Mouse (Mus musculus) Patski (cell line): ENCODE data around the gene Ewsr1. TPM values are rescaled to one million over a fixed set of nuclear protein-coding genes. Genes with fewer than 3 reads are reported as not detected.

Experiments
- ATAC-seq: fragments of 100-300 bp; one replicate; pipeline ENCODE4 v1.8.0; 2021
- CTCF ChIA-PET: fragments of 350-600 bp; sonication (Branson Sonifier 250); formaldehyde crosslinking; loops from one replicate; lab custom pipeline; 2022; ENCODE audit warnings: inconsistent platforms; lab: Charles Lee
- POLR2A ChIA-PET: fragments of 350-600 bp; sonication (Branson Sonifier 250); formaldehyde crosslinking; loops from one replicate; lab custom pipeline; 2022; ENCODE audit warnings: antibody characterized with exemption, inconsistent platforms; lab: Charles Lee
- DNase-seq: peaks from one replicate; pipeline ENCODE4 v3.0.0-alpha.2; 2011; ENCODE audit warnings: low read depth, low spot score
- H3K27me3 ChIP-seq: fragments of 371-371 bp; one replicate; pipeline ENCODE4 v1.5.1; 2021
- CTCF ChIP-seq: fragments of 100-300 bp; IDR thresholded peaks from one replicate; pipeline ENCODE4 v1.5.1; 2021
- in situ Hi-C: fragments of 300-500 bp; cut with MboI; formaldehyde crosslinking; loops from 3 replicates; pipeline ENCODE4 v1.11.1; 2018; ENCODE audit warnings: low pct_unique_long_range_greater_than_20kb, mixed read lengths
- polyA plus RNA-seq: library from polyadenylated mRNA; unstranded; gene quantifications from one replicate; pipeline ENCODE4 v1.2.3, GENCODE M21; 2021

The Ewsr1 gene
- polyA plus RNA-seq, 1 experiment from 2014 or later, result 420 TPM

- no peak for ATAC-seq
- in situ Hi-C loops, result no loop called here
- TF ChIP-seq CTCF, result no peak
- DNase-seq, result no peak
- POLR2A ChIA-PET, result interaction anchor here (0.7 kb wide), 1 partner anchor 267 kb away, joined by 3 read pairs; no protein-coding TSS in a partner anchor
- CTCF ChIA-PET, result no interaction called here
- H3K27me3 ChIP-seq, result peaks cover 7% of the 10 kb centered on the region
These were observed 44.9 kb downstream of the Ewsr1 start for GRCm38 (mm10) chr11:5054151-5054550.

GRCm38 (mm10) chr11:5052200-5052854 is 46.7 kb downstream of the Ewsr1 start:
- ChIA-PET POLR2A (no interaction called here), CTCF (no interaction called here)
- no peak for DNase-seq
- in situ Hi-C loops, result no loop called here
- no peak for TF ChIP-seq CTCF
- H3K27me3 ChIP-seq, result peaks cover 7% of the 10 kb centered on the region
- no peak for ATAC-seq

- ChIA-PET POLR2A (no interaction called here), CTCF (interaction anchor here (1.4 kb wide), 1 partner anchor 15 kb away, joined by 3 read pairs; no protein-coding TSS in a partner anchor)
- ATAC-seq (no peak), DNase-seq (no peak)
- peaks cover 7% of the 10 kb centered on the region for H3K27me3 ChIP-seq
- no peak for TF ChIP-seq CTCF
- in situ Hi-C loops, result no loop called here
These were observed 47.4 kb downstream of the Ewsr1 start for GRCm38 (mm10) chr11:5051629-5052028.

GRCm38 (mm10) chr11:5046321-5046926 is 52.6 kb downstream of the Ewsr1 start:
- in situ Hi-C loops, result no loop called here
- POLR2A ChIA-PET, result interaction anchor here (0.8 kb wide), 1 partner anchor 9 kb away, joined by 4 read pairs; no protein-coding TSS in a partner anchor

GRCm38 (mm10) chr11:5042645-5043381 is 56.3 kb downstream of the Ewsr1 start:
- TF ChIP-seq CTCF, result no peak
- no peak for DNase-seq
- in situ Hi-C loops, result no loop called here
- CTCF ChIA-PET, result no interaction called here
- POLR2A ChIA-PET, result no interaction called here
- H3K27me3 ChIP-seq, result no peaks in the 10 kb centered on the region
- ATAC-seq, result no peak

More at GRCm38 (mm10) chr11:5046321-5046926, 52.6 kb downstream of the Ewsr1 start:
- no peak for TF ChIP-seq CTCF
- peaks cover 7% of the 10 kb centered on the region for H3K27me3 ChIP-seq
- DNase-seq (no peak), ATAC-seq (no peak)
- CTCF ChIA-PET, result interaction anchor here (1.1 to 1.2 kb wide), 2 partner anchors 13 to 31 kb away, joined by 3 read pairs; no protein-coding TSS in a partner anchor

GRCm38 (mm10) chr11:5041144-5041780 is 57.8 kb downstream of the Ewsr1 start:
- CTCF ChIA-PET, result no interaction called here

GRCm38 (mm10) chr11:5040585-5040984 is 58.5 kb downstream of the Ewsr1 start:
- no peak for TF ChIP-seq CTCF
- H3K27me3 ChIP-seq, result no peaks in the 10 kb centered on the region
- ATAC-seq (no peak), DNase-seq (no peak)
- in situ Hi-C loops, result no loop called here
- POLR2A ChIA-PET, result no interaction called here
- CTCF ChIA-PET, result no interaction called here

More at GRCm38 (mm10) chr11:5041144-5041780, 57.8 kb downstream of the Ewsr1 start:
- ATAC-seq, result no peak
- in situ Hi-C loops, result no loop called here
- H3K27me3 ChIP-seq, result no peaks in the 10 kb centered on the region
- POLR2A ChIA-PET, result no interaction called here
- no peak for DNase-seq
- TF ChIP-seq CTCF, result no peak

- in situ Hi-C loops, result no loop called here
- DNase-seq, result no peak
- no peaks in the 10 kb centered on the region for H3K27me3 ChIP-seq
- ChIA-PET CTCF (interaction anchor here (1.3 kb wide), 2 partner anchors 14 to 23 kb away, joined by 3 read pairs; no protein-coding TSS in a partner anchor), POLR2A (interaction anchor here (1.2 kb wide), 1 partner anchor 28 kb away, joined by 4 read pairs; the partner anchor contains the start of gene Gas2l1)
- TF ChIP-seq CTCF, result no peak
- no peak for ATAC-seq
These were observed 61.8 kb downstream of the Ewsr1 start for GRCm38 (mm10) chr11:5037146-5037854.

GRCm38 (mm10) chr11:5035421-5035820 is 63.6 kb downstream of the Ewsr1 start:
- no peaks in the 10 kb centered on the region for H3K27me3 ChIP-seq
- no peak for ATAC-seq
- ChIA-PET POLR2A (no interaction called here), CTCF (interaction anchor here (0.6 kb wide), 1 partner anchor 23 kb away, joined by 3 read pairs; no protein-coding TSS in a partner anchor)
- no peak for TF ChIP-seq CTCF
- in situ Hi-C loops, result no loop called here
- no peak for DNase-seq
